Mouse (Mus musculus) intestine, postnatal 0 days (tissue): ENCODE results near the gene Mboat7. TPM values are rescaled to one million over a fixed set of nuclear protein-coding genes. Genes with fewer than 3 reads are reported as not detected.
A peak's percentile ranks its signal among the peaks of the same experiment; 100 is the strongest.
"Not testable (repeated sequence)": the region's sequence is repeated elsewhere in the genome, so short reads cannot be mapped to it uniquely, and the experiment has no call there.

Source experiments
- ATAC-seq: fragments of 200-750 bp; cut with Nextera tagmentation; 2 replicates; pipeline ENCODE4 v1.8.0; 2017; ENCODE audit warnings: mild to moderate bottlenecking, moderate TSS enrichment, moderate library complexity
- H3K27ac ChIP-seq: fragments of 300-500 bp; sonication (generic); 2 replicates; pipeline ENCODE4 v1.5.1; 2014; ENCODE audit warnings: mild to moderate bottlenecking, low read depth, low read length, moderate library complexity
- H3K27me3 ChIP-seq: fragments of 300-500 bp; sonication (generic); replicated peaks from 2 replicates; pipeline ENCODE4 v1.6.1; 2014; ENCODE audit warnings: low read length, mixed read lengths; ENCODE audit not compliant: control insufficient read depth, insufficient read depth
- H3K36me3 ChIP-seq: fragments of 300-500 bp; sonication (generic); 2 replicates; pipeline ENCODE4 v1.6.1; 2014; ENCODE audit warnings: mild to moderate bottlenecking, moderate library complexity; ENCODE audit not compliant: control insufficient read depth, insufficient read depth
- H3K4me1 ChIP-seq: fragments of 300-500 bp; sonication (generic); replicated peaks from 2 replicates; pipeline ENCODE4 v1.6.1; 2014; ENCODE audit warnings: antibody characterized with exemption, low read length, mixed read lengths; ENCODE audit not compliant: control insufficient read depth, insufficient read depth
- H3K4me2 ChIP-seq: fragments of 300-500 bp; sonication (generic); replicated peaks from 2 replicates; pipeline ENCODE4 v1.6.1; 2014; ENCODE audit warnings: low read depth, mild to moderate bottlenecking, moderate library complexity
- H3K4me3 ChIP-seq: fragments of 300-500 bp; sonication (generic); 2 replicates; pipeline ENCODE4 v1.5.1; 2014; ENCODE audit warnings: low read depth, low read length
- H3K9ac ChIP-seq: fragments of 300-500 bp; sonication (generic); 2 replicates; pipeline ENCODE4 v1.6.1; 2014; ENCODE audit warnings: mild to moderate bottlenecking, low read depth, low read length
- H3K9me3 ChIP-seq: fragments of 300-500 bp; sonication (generic); 2 replicates; pipeline ENCODE4 v1.6.1; 2016; ENCODE audit warnings: mixed run types; ENCODE audit not compliant: control insufficient read depth
- CTCF ChIP-seq: sonication (generic); IDR thresholded peaks from 2 replicates; pipeline ENCODE4 v1.5.1; 2016; ENCODE audit warnings: low read depth, mild to moderate bottlenecking, control low read depth, antibody characterized with exemption, moderate library complexity
- WGBS: fragments of 180-500 bp; shearing (Covaris S2); extraction: QIAGEN DNeasy Blood & Tissue Kit; methylation state at CpG from one replicate; pipeline ENCODE4 v1.1.7; 2014; 5-methylcytosine and 5-hydroxymethylcytosine counted together
- polyA plus RNA-seq: library from polyadenylated mRNA; unstranded; fragments of >200 nt; fragmentation: Nextera tagmentation; extraction: Ambion mirVana; gene quantifications from 2 replicates; pipeline ENCODE4 v1.2.1, GENCODE M21; 2015

The Mboat7 gene
- polyA plus RNA-seq, 1 experiment from 2014 or later, result 28.4 TPM

DNA sequence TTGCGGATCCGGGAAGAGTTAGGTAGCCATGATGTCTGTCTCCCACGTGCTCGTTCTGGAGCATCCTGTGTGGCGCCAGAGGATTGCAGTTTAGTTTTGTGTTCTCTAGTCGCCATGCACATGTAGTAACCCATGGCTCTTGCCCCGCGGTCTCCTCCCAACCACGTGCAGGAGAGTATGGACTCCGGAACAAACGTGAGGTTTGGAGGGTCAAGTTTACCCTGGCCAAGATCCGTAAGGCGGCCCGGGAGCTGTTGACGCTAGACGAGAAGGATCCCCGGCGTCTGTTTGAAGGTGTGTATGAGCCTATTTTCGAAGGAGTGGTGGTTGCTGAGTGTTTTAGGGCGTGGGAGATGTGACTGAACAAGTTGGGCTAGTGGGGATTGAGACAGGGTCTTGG is 11.2 kb upstream of the Mboat7 start:
- Histone ChIP-seq H3K4me3 (peak overlapping the region; percentile 73), H3K4me2 (peak overlapping the region; percentile 71), H3K4me1 (peaks cover 5% of the 10 kb centered on the region; the same call in 1 of the 2 replicates), H3K36me3 (peaks cover 20% of the 10 kb centered on the region), H3K27ac (peak overlapping the region; percentile 92), H3K27me3 (no peaks in the 10 kb centered on the region), H3K9me3 (no peaks in the 10 kb centered on the region), H3K9ac (peak overlapping the region; percentile 74)
- no peak for TF ChIP-seq CTCF
- WGBS, result under 1% methylated on average over 20 of the region's 20 CpGs
- peak; percentile 41 for ATAC-seq

DNA sequence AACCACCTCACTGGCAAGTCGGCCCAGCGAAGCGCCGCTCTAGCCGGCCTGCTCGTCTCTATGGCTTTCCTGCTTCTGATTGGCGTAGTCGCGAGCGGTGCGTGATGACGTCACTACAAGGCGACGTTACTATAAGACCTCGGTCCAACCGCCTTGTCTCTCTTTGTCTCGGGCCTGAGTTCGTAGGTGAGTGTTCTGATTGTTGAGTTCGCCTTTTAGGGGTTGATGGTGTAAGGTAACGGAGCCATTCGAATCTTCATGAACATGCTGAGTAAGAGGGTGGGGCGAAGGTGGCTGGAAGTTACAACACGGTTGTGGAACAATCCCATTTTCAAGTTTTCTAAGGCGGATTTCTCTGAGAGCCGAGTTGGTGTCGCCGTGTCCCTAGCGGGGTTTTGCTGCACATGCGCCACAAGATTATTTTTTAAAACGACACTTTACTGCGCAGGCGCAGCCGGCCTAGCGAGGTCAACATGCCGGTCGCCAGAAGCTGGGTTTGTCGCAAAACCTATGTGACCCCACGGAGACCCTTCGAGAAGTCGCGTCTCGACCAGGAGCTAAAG is 10.6 kb upstream of the Mboat7 start, which contains the start of gene Rps9:
TSS of gene Rps9 (plus strand) at position 115 of the 563 bp plus-strand sequence.
- H3K27me3 ChIP-seq, result no peaks in the 10 kb centered on the region

DNA sequence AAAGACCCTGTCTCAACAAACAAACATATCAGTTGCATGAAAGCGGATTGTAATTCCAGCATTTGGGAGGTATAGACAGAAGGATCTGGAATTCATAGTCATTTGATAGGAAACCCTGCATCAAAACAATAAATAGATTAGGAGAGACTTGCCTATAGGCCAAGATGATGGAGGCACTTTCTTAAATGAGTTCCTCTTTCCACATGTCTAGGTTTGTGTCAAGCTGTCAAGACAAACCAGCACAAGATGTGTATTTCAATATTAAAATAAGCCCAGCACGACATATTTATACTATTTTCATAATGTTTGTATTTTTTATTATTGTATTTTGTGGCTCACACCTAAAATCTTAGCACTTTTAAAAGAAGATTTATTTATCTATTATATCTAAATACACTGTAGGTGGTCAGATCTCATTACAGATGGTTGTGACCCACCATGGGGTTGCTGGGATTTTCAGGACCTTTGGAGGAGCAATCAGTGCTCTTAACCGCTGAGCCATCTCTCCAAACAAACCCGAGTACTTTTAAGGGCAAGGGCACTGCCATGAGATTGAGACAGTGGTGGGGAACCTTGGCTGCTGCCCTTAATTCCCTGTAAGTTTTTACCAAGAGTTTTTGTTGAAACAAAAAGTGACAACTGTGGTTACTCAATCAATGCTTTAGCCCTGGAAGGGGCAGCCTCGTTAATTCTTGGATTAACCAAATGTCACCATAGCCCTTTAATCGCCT is 10.0 kb upstream of the Mboat7 start:
- Histone ChIP-seq H3K36me3 (peaks cover 25% of the 10 kb centered on the region), H3K9ac (peak overlapping the region; percentile 74), H3K27ac (peak overlapping the region; percentile 92), H3K4me3 (peak overlapping the region; percentile 73), H3K4me2 (peak overlapping the region; percentile 71), H3K4me1 (peaks cover 5% of the 10 kb centered on the region; the same call in 1 of the 2 replicates), H3K9me3 (no peaks in the 10 kb centered on the region), H3K27me3 (no peaks in the 10 kb centered on the region)
- no peak for TF ChIP-seq CTCF
- ATAC-seq, result peak; percentile 29; the same call in 1 of the 2 replicates
- WGBS, result 21% methylated on average over 6 of the region's 6 CpGs

More for the DNA sequence above, 10.6 kb upstream of the Mboat7 start, which contains the start of gene Rps9:
- H3K36me3 ChIP-seq, result peaks cover 25% of the 10 kb centered on the region
- peak within 1 kb of the TSS; percentile 71 for H3K4me2 ChIP-seq
- H3K9me3 ChIP-seq, result no peaks in the 10 kb centered on the region
- H3K9ac ChIP-seq, result peak within 1 kb of the TSS; percentile 74
- H3K27ac ChIP-seq, result peak within 1 kb of the TSS; percentile 92
- H3K4me1 ChIP-seq, result peaks cover 5% of the 10 kb centered on the region; the same call in 1 of the 2 replicates
- peak within 1 kb of the TSS; percentile 73 for H3K4me3 ChIP-seq
- peak; percentile 96 for ATAC-seq
- 1% methylated on average over 42 of the region's 42 CpGs for WGBS
- peak; percentile 47 for TF ChIP-seq CTCF

DNA sequence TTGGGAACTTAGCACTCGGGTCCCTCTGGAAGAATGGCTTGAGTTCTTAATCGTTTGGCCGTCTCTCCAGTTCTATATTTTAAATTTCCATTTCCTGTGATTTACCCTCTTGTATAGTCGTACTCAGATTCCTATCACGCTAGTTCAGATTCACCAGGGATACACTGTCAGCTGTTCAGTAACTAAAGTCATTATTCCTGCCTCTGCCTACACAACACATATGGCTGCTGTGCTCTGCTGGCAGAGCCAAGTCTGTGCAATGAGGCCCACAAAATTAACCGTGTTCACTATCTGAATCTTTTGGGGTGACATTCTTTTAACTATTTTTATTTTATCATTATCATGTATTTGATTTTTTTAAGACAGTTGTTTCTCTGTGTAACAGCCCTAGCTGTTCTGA is 5.1 kb upstream of the Mboat7 start:
- WGBS, result 93% methylated on average over 6 of the region's 6 CpGs
- no peak for TF ChIP-seq CTCF

DNA sequence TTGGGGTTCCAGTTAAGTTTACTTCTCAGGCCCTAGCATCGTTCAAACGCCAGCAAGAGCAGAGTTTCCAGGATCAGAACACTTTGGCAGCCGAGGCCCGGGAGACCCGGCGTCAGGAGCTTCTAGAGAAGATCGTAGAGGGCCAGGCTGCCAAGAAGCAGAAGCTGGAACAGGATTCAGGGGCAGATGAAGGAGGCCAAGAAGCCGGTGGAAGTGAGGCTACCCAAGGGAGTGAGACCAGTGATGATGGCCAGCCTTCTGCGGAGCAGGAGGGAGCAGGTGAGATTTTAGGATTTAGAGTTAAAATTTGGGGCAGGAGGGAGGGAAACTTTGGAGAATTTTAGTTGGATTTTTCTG is 1.6 kb upstream of the Mboat7 start:
- 3% methylated on average over 9 of the region's 9 CpGs for WGBS

More for the DNA sequence above, 5.1 kb upstream of the Mboat7 start:
- Histone ChIP-seq H3K4me1 (no peaks in the 10 kb centered on the region), H3K4me3 (no peak overlapping the region), H3K27me3 (no peaks in the 10 kb centered on the region), H3K27ac (no peak overlapping the region), H3K36me3 (peaks cover 33% of the 10 kb centered on the region), H3K4me2 (no peak overlapping the region), H3K9ac (no peak overlapping the region), H3K9me3 (no peaks in the 10 kb centered on the region)
- no peak for ATAC-seq

DNA sequence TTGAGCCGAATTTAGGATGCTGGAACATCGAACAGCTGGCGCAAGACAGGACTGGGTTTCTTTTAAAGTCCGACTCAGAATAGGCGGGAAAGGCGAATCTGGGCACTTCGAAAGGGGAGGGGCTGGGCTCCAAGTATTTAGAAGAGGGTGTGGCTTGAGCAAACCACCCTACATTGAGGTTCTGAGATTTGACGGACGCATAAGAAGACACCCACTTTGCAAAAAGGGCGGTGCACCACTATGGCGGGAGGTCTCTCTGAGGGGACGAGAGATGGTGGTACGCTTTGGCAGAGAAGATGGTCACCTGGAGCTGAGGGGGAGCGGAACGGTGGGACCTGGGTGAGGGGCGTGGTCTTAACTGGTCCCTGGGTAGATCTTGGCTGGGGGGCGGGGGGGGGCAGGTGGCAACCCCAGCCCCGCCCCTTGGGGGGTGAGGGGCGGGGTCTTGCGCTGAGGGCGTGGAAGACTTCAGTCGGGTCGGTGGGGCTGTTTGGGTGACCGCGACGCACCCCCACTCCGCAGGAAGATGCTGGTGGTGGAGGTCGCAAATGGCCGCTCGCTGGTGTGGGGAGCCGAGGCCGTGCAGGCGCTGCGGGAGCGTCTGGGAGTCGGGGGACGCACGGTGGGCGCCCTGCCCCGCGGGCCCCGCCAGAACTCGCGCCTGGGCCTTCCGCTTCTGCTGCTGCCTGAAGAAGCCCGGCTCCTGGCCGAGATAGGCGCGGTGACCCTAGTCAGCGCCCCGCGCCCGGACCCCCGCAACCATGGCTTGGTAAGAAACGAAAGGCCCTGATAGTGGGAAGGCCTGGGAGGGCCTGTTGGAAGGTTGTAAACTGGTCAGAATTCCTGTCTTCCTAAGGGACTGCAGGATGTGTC is 989 bp upstream of the Mboat7 start:
- Histone ChIP-seq H3K27me3 (no peaks in the 10 kb centered on the region), H3K9ac (peak overlapping the region; percentile 73), H3K9me3 (no peaks in the 10 kb centered on the region), H3K4me1 (no peaks in the 10 kb centered on the region), H3K27ac (peak overlapping the region; percentile 90), H3K36me3 (peaks cover 19% of the 10 kb centered on the region), H3K4me3 (peak overlapping the region; percentile 79), H3K4me2 (peak overlapping the region; percentile 94)
- WGBS, result under 1% methylated on average over 39 of the region's 55 CpGs
- ATAC-seq, result peak; percentile 30
- TF ChIP-seq CTCF, result no peak

More for the DNA sequence above, 1.6 kb upstream of the Mboat7 start:
- Histone ChIP-seq H3K4me3 (peak overlapping the region; percentile 79), H3K4me2 (peak overlapping the region; percentile 94), H3K36me3 (peaks cover 21% of the 10 kb centered on the region), H3K27ac (peak overlapping the region; percentile 90), H3K9ac (peak overlapping the region; percentile 73)
- H3K9me3 ChIP-seq, H3K4me1 ChIP-seq, ATAC-seq, H3K27me3 ChIP-seq: not testable (repeated sequence)
